Mouse (Mus musculus): ENCODE measurements at regions not wholly inside any gene's neighbourhood (a gene's known extent, or its start where the extent isn't known, plus 50 kb on each side); places are given as distances from the start of the nearest gene placed in this dataset.

GRCm38 (mm10) chr8:87235341-87236075, 236.9 kb downstream of the Cbln1 start:
- H3K4me1 ChIP-seq (ENCODE audit: control insufficient read depth, insufficient read depth, low read length): no peaks in the 10 kb centered on the region
- no peak overlapping the region for H3K4me3 ChIP-seq (ENCODE audit: insufficient read depth, low read length)
- TF ChIP-seq POLR2A (IDR thresholded peaks at IDR 0.05; ENCODE audit: low read depth, low read length) (no peak), CTCF (IDR thresholded peaks at IDR 0.05; ENCODE audit: borderline replicate concordance, insufficient read depth, low read length) (no peak)
- no peak overlapping the region for H3K27ac ChIP-seq (ENCODE audit: insufficient read depth, low read length)

GRCm38 (mm10) chr8:87234336-87234735, 238.1 kb downstream of the Cbln1 start:
- H3K4me1 ChIP-seq (ENCODE audit: control insufficient read depth, insufficient read depth, low read length): no peaks in the 10 kb centered on the region
- H3K27ac ChIP-seq (ENCODE audit: insufficient read depth, low read length): no peak overlapping the region
- no peak overlapping the region for H3K4me3 ChIP-seq (ENCODE audit: insufficient read depth, low read length)
- TF ChIP-seq CTCF (IDR thresholded peaks at IDR 0.05; ENCODE audit: borderline replicate concordance, insufficient read depth, low read length) (no peak), POLR2A (IDR thresholded peaks at IDR 0.05; ENCODE audit: low read depth, low read length) (no peak)

- no peak for TF ChIP-seq CTCF (IDR thresholded peaks at IDR 0.05; ENCODE audit: borderline replicate concordance, insufficient read depth, low read length)
- TF ChIP-seq POLR2A (IDR thresholded peaks at IDR 0.05; ENCODE audit: low read depth, low read length): no peak
- H3K4me1 ChIP-seq (ENCODE audit: control insufficient read depth, insufficient read depth, low read length): no peaks in the 10 kb centered on the region
- H3K4me3 ChIP-seq (ENCODE audit: insufficient read depth, low read length): no peak overlapping the region
- no peak overlapping the region for H3K27ac ChIP-seq (ENCODE audit: insufficient read depth, low read length)
Measured at GRCm38 (mm10) chr8:87233805-87234331, 238.5 kb downstream of the Cbln1 start.

GRCm38 (mm10) chr8:87231762-87232161, 240.6 kb downstream of the Cbln1 start:
- H3K4me3 ChIP-seq (ENCODE audit: insufficient read depth, low read length): no peak overlapping the region
- H3K27ac ChIP-seq (ENCODE audit: insufficient read depth, low read length): no peak overlapping the region
- no peaks in the 10 kb centered on the region for H3K4me1 ChIP-seq (ENCODE audit: control insufficient read depth, insufficient read depth, low read length)
- TF ChIP-seq POLR2A (IDR thresholded peaks at IDR 0.05; ENCODE audit: low read depth, low read length) (no peak), CTCF (IDR thresholded peaks at IDR 0.05; ENCODE audit: borderline replicate concordance, insufficient read depth, low read length) (no peak)

GRCm38 (mm10) chr8:87230096-87230495, 242.3 kb downstream of the Cbln1 start:
- no peaks in the 10 kb centered on the region for H3K4me1 ChIP-seq (ENCODE audit: control insufficient read depth, insufficient read depth, low read length)
- H3K4me3 ChIP-seq (ENCODE audit: insufficient read depth, low read length): no peak overlapping the region
- TF ChIP-seq CTCF (IDR thresholded peaks at IDR 0.05; ENCODE audit: borderline replicate concordance, insufficient read depth, low read length) (no peak), POLR2A (IDR thresholded peaks at IDR 0.05; ENCODE audit: low read depth, low read length) (no peak)
- no peak overlapping the region for H3K27ac ChIP-seq (ENCODE audit: insufficient read depth, low read length)

- H3K27ac ChIP-seq (ENCODE audit: insufficient read depth, low read length): no peak overlapping the region
- H3K4me1 ChIP-seq (ENCODE audit: control insufficient read depth, insufficient read depth, low read length): no peaks in the 10 kb centered on the region
- H3K4me3 ChIP-seq (ENCODE audit: insufficient read depth, low read length): no peak overlapping the region
- TF ChIP-seq POLR2A (IDR thresholded peaks at IDR 0.05; ENCODE audit: low read depth, low read length): no peak
- no peak for TF ChIP-seq CTCF (IDR thresholded peaks at IDR 0.05; ENCODE audit: borderline replicate concordance, insufficient read depth, low read length)
Measured at GRCm38 (mm10) chr8:87229182-87229581, 243.2 kb downstream of the Cbln1 start.

GRCm38 (mm10) chr8:87228777-87229176, 243.6 kb downstream of the Cbln1 start:
- Histone ChIP-seq H3K4me1 (ENCODE audit: control insufficient read depth, insufficient read depth, low read length) (no peaks in the 10 kb centered on the region), H3K27ac (ENCODE audit: insufficient read depth, low read length) (no peak overlapping the region), H3K4me3 (ENCODE audit: insufficient read depth, low read length) (no peak overlapping the region)
- TF ChIP-seq POLR2A (IDR thresholded peaks at IDR 0.05; ENCODE audit: low read depth, low read length) (no peak), CTCF (IDR thresholded peaks at IDR 0.05; ENCODE audit: borderline replicate concordance, insufficient read depth, low read length) (no peak)

GRCm38 (mm10) chr8:87225504-87226425, 246.6 kb downstream of the Cbln1 start:
- H3K27ac ChIP-seq (ENCODE audit: insufficient read depth, low read length): no peak overlapping the region
- H3K4me1 ChIP-seq (ENCODE audit: control insufficient read depth, insufficient read depth, low read length): no peaks in the 10 kb centered on the region
- TF ChIP-seq POLR2A (IDR thresholded peaks at IDR 0.05; ENCODE audit: low read depth, low read length): no peak
- no peak overlapping the region for H3K4me3 ChIP-seq (ENCODE audit: insufficient read depth, low read length)

GRCm38 (mm10) chr8:87220581-87220980, 251.8 kb downstream of the Cbln1 start:
- Histone ChIP-seq H3K27ac (ENCODE audit: insufficient read depth, low read length) (no peak overlapping the region), H3K4me1 (ENCODE audit: control insufficient read depth, insufficient read depth, low read length) (no peaks in the 10 kb centered on the region), H3K4me3 (ENCODE audit: insufficient read depth, low read length) (no peak overlapping the region)
- TF ChIP-seq CTCF (IDR thresholded peaks at IDR 0.05; ENCODE audit: borderline replicate concordance, insufficient read depth, low read length) (no peak), POLR2A (IDR thresholded peaks at IDR 0.05; ENCODE audit: low read depth, low read length) (no peak)

Data from embryonic fibroblast, embryonic 13.5 days (primary cell).